Mouse (Mus musculus) spleen, postnatal 4 days (tissue): Measurements from ENCODE around the gene Hspb1.

Source experiments
- DNase-seq, 2 experiments: peaks; one replicate each; pipeline ENCODE4 v3.0.0; 2022; ENCODE audit warnings: low spot score in 2 of 2

The Hspb1 gene

GRCm38 (mm10) chr5:135887675-135888102 is at the start of gene Hspb1:
Gene Hspb1, plus strand, starts transcription at chr5:135887919.
- DNase-seq: no peak

- no peak for DNase-seq
Observed at GRCm38 (mm10) chr5:135841651-135842050, 46.1 kb upstream of the Hspb1 start.

- no peak for DNase-seq
Observed at GRCm38 (mm10) chr5:135843418-135843817, 44.3 kb upstream of the Hspb1 start.

GRCm38 (mm10) chr5:135845676-135846320 is 41.9 kb upstream of the Hspb1 start:
- DNase-seq: no peak

- DNase-seq: no peak
Observed at GRCm38 (mm10) chr5:135847460-135847859, 40.3 kb upstream of the Hspb1 start.

GRCm38 (mm10) chr5:135847881-135848280 is 39.8 kb upstream of the Hspb1 start:
- DNase-seq: no peak

GRCm38 (mm10) chr5:135851024-135851423 is 36.7 kb upstream of the Hspb1 start:
- DNase-seq: no peak

- no peak for DNase-seq
Observed at GRCm38 (mm10) chr5:135851481-135851880, 36.2 kb upstream of the Hspb1 start.

- DNase-seq: no peak
Observed at GRCm38 (mm10) chr5:135852421-135852820, 35.3 kb upstream of the Hspb1 start.

GRCm38 (mm10) chr5:135853731-135854130 is 34.0 kb upstream of the Hspb1 start:
- DNase-seq: no peak

- peak; percentile 63 to 88 for DNase-seq
Observed at GRCm38 (mm10) chr5:135855156-135855555, 32.6 kb upstream of the Hspb1 start.

GRCm38 (mm10) chr5:135866662-135867061 is 21.1 kb upstream of the Hspb1 start:
- no peak for DNase-seq

GRCm38 (mm10) chr5:135867637-135868593 is 19.8 kb upstream of the Hspb1 start:
- no peak for DNase-seq

GRCm38 (mm10) chr5:135868653-135869052 is 19.1 kb upstream of the Hspb1 start:
- DNase-seq: no peak

GRCm38 (mm10) chr5:135869661-135870423 is 17.9 kb upstream of the Hspb1 start:
- no peak for DNase-seq

GRCm38 (mm10) chr5:135870505-135870904 is 17.2 kb upstream of the Hspb1 start:
- no peak for DNase-seq

- DNase-seq: no peak
Observed at GRCm38 (mm10) chr5:135872996-135873395, 14.7 kb upstream of the Hspb1 start.

GRCm38 (mm10) chr5:135873753-135874152 is 14.0 kb upstream of the Hspb1 start:
- DNase-seq: no peak

GRCm38 (mm10) chr5:135877180-135877579 is 10.5 kb upstream of the Hspb1 start:
- peak; percentile 37 to 73 for DNase-seq

- DNase-seq: no peak
Observed at GRCm38 (mm10) chr5:135877831-135878231, 9.9 kb upstream of the Hspb1 start.

GRCm38 (mm10) chr5:135879449-135880158 is 8.1 kb upstream of the Hspb1 start:
- no peak for DNase-seq
